Mouse (Mus musculus) hindbrain, postnatal 0 days (tissue): ENCODE measurements around the gene Commd6. TPM values are rescaled to one million over a fixed set of nuclear protein-coding genes. Genes with fewer than 3 reads are reported as not detected.

ENCODE experiments used
- ATAC-seq: fragments of 200-750 bp; cut with Nextera tagmentation; 2 replicates; pipeline ENCODE4 v1.8.0; 2017; ENCODE audit warnings: mild to moderate bottlenecking, moderate TSS enrichment, moderate library complexity
- DNase-seq: peaks from one replicate; pipeline ENCODE4 v3.0.0-alpha.2; 2015; ENCODE audit warnings: low spot score
- H3K27ac ChIP-seq: fragments of 300-500 bp; sonication (generic); 2 replicates; pipeline ENCODE4 v1.5.1; 2014; ENCODE audit warnings: mild to moderate bottlenecking
- H3K27me3 ChIP-seq: fragments of 300-500 bp; sonication (generic); 2 replicates; pipeline ENCODE4 v1.6.1; 2014; ENCODE audit warnings: low read length, mixed read lengths; ENCODE audit not compliant: insufficient read depth
- H3K36me3 ChIP-seq: fragments of 300-500 bp; sonication (generic); 2 replicates; pipeline ENCODE4 v1.6.1; 2014; ENCODE audit warnings: low read length, mixed read lengths; ENCODE audit not compliant: insufficient read depth
- H3K4me1 ChIP-seq: fragments of 300-500 bp; sonication (generic); 2 replicates; pipeline ENCODE4 v1.6.1; 2014; ENCODE audit warnings: antibody characterized with exemption, low read length, mixed read lengths; ENCODE audit not compliant: insufficient read depth
- H3K4me2 ChIP-seq: fragments of 300-500 bp; sonication (generic); 2 replicates; pipeline ENCODE4 v1.6.1; 2014; ENCODE audit warnings: low read depth, mild to moderate bottlenecking, low read length, moderate library complexity, mixed read lengths
- H3K4me3 ChIP-seq: fragments of 300-500 bp; sonication (generic); 2 replicates; pipeline ENCODE4 v1.5.1; 2014; ENCODE audit warnings: low read length
- H3K9ac ChIP-seq: fragments of 300-500 bp; sonication (generic); replicated peaks from 2 replicates; pipeline ENCODE4 v1.6.1; 2014; ENCODE audit warnings: mild to moderate bottlenecking, low read length, moderate library complexity, mixed read lengths
- H3K9me3 ChIP-seq: fragments of 300-500 bp; sonication (generic); 2 replicates; pipeline ENCODE4 v1.6.1; 2016; ENCODE audit warnings: low read length, mixed read lengths
- CTCF ChIP-seq: IDR thresholded peaks from 2 replicates; pipeline ENCODE4 v1.5.1; 2016; ENCODE audit warnings: antibody characterized with exemption, control low read depth, low read depth
- WGBS: fragments of 180-500 bp; shearing (Covaris S2); extraction: QIAGEN DNeasy Blood & Tissue Kit; methylation state at CpG from one replicate; pipeline ENCODE4 v1.1.7; 2014; 5-methylcytosine and 5-hydroxymethylcytosine counted together
- polyA plus RNA-seq: library from polyadenylated mRNA; unstranded; fragments of >200 nt; fragmentation: Nextera tagmentation; extraction: Ambion mirVana; gene quantifications from 2 replicates; pipeline ENCODE4 v1.2.1, GENCODE M21; 2015
- total RNA-seq: library from RNA; depleted of rRNA; stranded (reverse); fragments of >200 nt; gene quantifications from 2 replicates; pipeline ENCODE4 v1.2.3, GENCODE M21; 2014; rRNA removed

Commd6 gene
- total RNA-seq: 27.7 and 52.3 TPM in 2 replicates
- 88.5 and 92.2 TPM in 2 replicates for polyA plus RNA-seq

- TF ChIP-seq CTCF: peak; percentile 33
- Histone ChIP-seq H3K9me3 (no peaks in the 10 kb centered on the region), H3K36me3 (no peaks in the 10 kb centered on the region), H3K4me2 (peak within 1 kb of the TSS; percentile 90), H3K4me1 (peaks cover 8% of the 10 kb centered on the region; the same call in 1 of the 2 replicates), H3K27ac (peak within 1 kb of the TSS; percentile 88), H3K9ac (peak within 1 kb of the TSS; percentile 80), H3K27me3 (no peaks in the 10 kb centered on the region), H3K4me3 (peak within 1 kb of the TSS; percentile 89)
- ATAC-seq (peak; percentile 99), DNase-seq (peak; percentile 97)
- WGBS: under 1% methylated on average over 39 of the region's 39 CpGs
Observed at GRCm38 (mm10) chr14:101640153-101640843, at the start of gene Commd6. TSS of gene Commd6 (minus strand) at chr14:101640686.

- H3K4me2 ChIP-seq: no peak overlapping the region
- WGBS: 95% methylated on average over 2 of the region's 2 CpGs
- no peaks in the 10 kb centered on the region for H3K4me1 ChIP-seq
- ATAC-seq (no peak), DNase-seq (no peak)
- H3K9me3 ChIP-seq: no peaks in the 10 kb centered on the region
- H3K36me3 ChIP-seq: no peaks in the 10 kb centered on the region
- H3K27ac ChIP-seq: no peak overlapping the region
- no peak for TF ChIP-seq CTCF
- H3K9ac ChIP-seq: no peak overlapping the region
- no peaks in the 10 kb centered on the region for H3K27me3 ChIP-seq
- H3K4me3 ChIP-seq: no peak overlapping the region
Observed at GRCm38 (mm10) chr14:101688406-101688805, 47.9 kb upstream of the Commd6 start.

GRCm38 (mm10) chr14:101687696-101688095 is 47.2 kb upstream of the Commd6 start:
- H3K36me3 ChIP-seq: no peaks in the 10 kb centered on the region
- no peak for TF ChIP-seq CTCF
- H3K9me3 ChIP-seq: no peaks in the 10 kb centered on the region
- 88% methylated on average over 6 of the region's 6 CpGs for WGBS
- no peak overlapping the region for H3K4me2 ChIP-seq
- H3K27me3 ChIP-seq: no peaks in the 10 kb centered on the region
- no peak for ATAC-seq
- H3K4me1 ChIP-seq: no peaks in the 10 kb centered on the region
- no peak for DNase-seq
- no peak overlapping the region for H3K4me3 ChIP-seq
- no peak overlapping the region for H3K27ac ChIP-seq
- no peak overlapping the region for H3K9ac ChIP-seq

- no peak overlapping the region for H3K9ac ChIP-seq
- H3K4me1 ChIP-seq: no peaks in the 10 kb centered on the region
- DNase-seq (no peak), ATAC-seq (no peak)
- no peak overlapping the region for H3K27ac ChIP-seq
- 100% methylated on average over 1 of the region's 1 CpGs for WGBS
- no peak overlapping the region for H3K4me2 ChIP-seq
- TF ChIP-seq CTCF: no peak
- no peak overlapping the region for H3K4me3 ChIP-seq
- no peaks in the 10 kb centered on the region for H3K27me3 ChIP-seq
- no peaks in the 10 kb centered on the region for H3K9me3 ChIP-seq
- H3K36me3 ChIP-seq: peaks cover 18% of the 10 kb centered on the region; the same call in 1 of the 2 replicates
Observed at GRCm38 (mm10) chr14:101672226-101672625, 31.7 kb upstream of the Commd6 start.

GRCm38 (mm10) chr14:101668626-101669025 is 28.1 kb upstream of the Commd6 start:
- WGBS: 86% methylated on average over 7 of the region's 7 CpGs
- DNase-seq (no peak), ATAC-seq (no peak)
- peaks cover 14% of the 10 kb centered on the region; the same call in 1 of the 2 replicates for H3K36me3 ChIP-seq
- no peaks in the 10 kb centered on the region for H3K4me1 ChIP-seq
- H3K4me3 ChIP-seq: no peak overlapping the region
- H3K9me3 ChIP-seq: no peaks in the 10 kb centered on the region
- H3K27ac ChIP-seq: no peak overlapping the region
- no peaks in the 10 kb centered on the region for H3K27me3 ChIP-seq
- no peak for TF ChIP-seq CTCF
- no peak overlapping the region for H3K4me2 ChIP-seq
- no peak overlapping the region for H3K9ac ChIP-seq

GRCm38 (mm10) chr14:101666536-101666935 is 26.1 kb upstream of the Commd6 start:
- H3K9me3 ChIP-seq: no peaks in the 10 kb centered on the region
- H3K27ac ChIP-seq: no peak overlapping the region
- no peak overlapping the region for H3K4me3 ChIP-seq
- H3K9ac ChIP-seq: no peak overlapping the region
- peaks cover 14% of the 10 kb centered on the region; the same call in 1 of the 2 replicates for H3K36me3 ChIP-seq
- 0 out of 2 replicates have a peak, but pooled peaks have one; percentile 8 for TF ChIP-seq CTCF
- DNase-seq (peak; percentile 10), ATAC-seq (no peak)
- H3K4me2 ChIP-seq: no peak overlapping the region
- H3K27me3 ChIP-seq: no peaks in the 10 kb centered on the region
- WGBS: 77% methylated on average over 5 of the region's 5 CpGs
- H3K4me1 ChIP-seq: no peaks in the 10 kb centered on the region

- WGBS: 98% methylated on average over 7 of the region's 7 CpGs
- DNase-seq (no peak), ATAC-seq (no peak)
- Histone ChIP-seq H3K4me2 (no peak overlapping the region), H3K27ac (no peak overlapping the region), H3K9me3 (no peaks in the 10 kb centered on the region), H3K4me1 (no peaks in the 10 kb centered on the region), H3K9ac (no peak overlapping the region), H3K36me3 (peaks cover 14% of the 10 kb centered on the region; the same call in 1 of the 2 replicates), H3K27me3 (no peaks in the 10 kb centered on the region), H3K4me3 (no peak overlapping the region)
- no peak for TF ChIP-seq CTCF
Observed at GRCm38 (mm10) chr14:101666056-101666455, 25.6 kb upstream of the Commd6 start.
